Mouse (Mus musculus) embryonic facial prominence, embryonic 13.5 days (tissue): ENCODE measurements around the gene Aldoc. TPM values are rescaled to one million over a fixed set of nuclear protein-coding genes. Genes with fewer than 3 reads are reported as not detected.
"Not testable (repeated sequence)": the region's sequence is repeated elsewhere in the genome, so short reads cannot be mapped to it uniquely, and the experiment has no call there.

ENCODE experiments used
- ATAC-seq: fragments of 200-750 bp; cut with Nextera tagmentation; 2 replicates; pipeline ENCODE4 v1.8.0; 2017; ENCODE audit warnings: low read depth; ENCODE audit not compliant: insufficient number of reproducible peaks, insufficient read depth, low FRiP score, low TSS enrichment
- H3K27ac ChIP-seq: fragments of 300-500 bp; sonication (generic); 2 replicates; pipeline ENCODE4 v1.5.1; 2015; ENCODE audit warnings: moderate library complexity, mild to moderate bottlenecking, inconsistent platforms
- H3K27me3 ChIP-seq: fragments of 300-500 bp; sonication (generic); 2 replicates; pipeline ENCODE4 v1.6.1; 2015; ENCODE audit warnings: mild to moderate bottlenecking, inconsistent platforms
- H3K36me3 ChIP-seq: fragments of 300-500 bp; sonication (generic); 2 replicates; pipeline ENCODE4 v1.6.1; 2015; ENCODE audit warnings: mild to moderate bottlenecking, inconsistent platforms
- H3K4me1 ChIP-seq: fragments of 300-500 bp; sonication (generic); 2 replicates; pipeline ENCODE4 v1.6.1; 2015; ENCODE audit warnings: inconsistent platforms
- H3K4me2 ChIP-seq: fragments of 300-500 bp; sonication (generic); 2 replicates; pipeline ENCODE4 v1.6.1; 2015; ENCODE audit warnings: moderate library complexity, mild to moderate bottlenecking, inconsistent platforms
- H3K4me3 ChIP-seq: fragments of 300-500 bp; sonication (generic); 2 replicates; pipeline ENCODE4 v1.5.1; 2015; ENCODE audit warnings: mild to moderate bottlenecking, inconsistent platforms
- H3K9ac ChIP-seq: fragments of 300-500 bp; sonication (generic); 2 replicates; pipeline ENCODE4 v1.6.1; 2015; ENCODE audit warnings: mild to moderate bottlenecking, inconsistent platforms
- H3K9me3 ChIP-seq: fragments of 300-500 bp; sonication (generic); 2 replicates; pipeline ENCODE4 v1.6.1; 2016; ENCODE audit warnings: inconsistent platforms
- WGBS: fragments of 180-500 bp; shearing (Covaris S2); methylation state at CpG from one replicate; pipeline ENCODE4 v1.1.7; 2015; ENCODE audit warnings: mixed read lengths; 5-methylcytosine and 5-hydroxymethylcytosine counted together
- polyA plus RNA-seq: library from polyadenylated mRNA; unstranded; fragments of >200 nt; fragmentation: Nextera tagmentation; extraction: Ambion mirVana; gene quantifications from 2 replicates; pipeline ENCODE4 v1.2.1, GENCODE M21; 2015

Aldoc gene
- 16.6 and 21.1 TPM in 2 replicates for polyA plus RNA-seq

DNA sequence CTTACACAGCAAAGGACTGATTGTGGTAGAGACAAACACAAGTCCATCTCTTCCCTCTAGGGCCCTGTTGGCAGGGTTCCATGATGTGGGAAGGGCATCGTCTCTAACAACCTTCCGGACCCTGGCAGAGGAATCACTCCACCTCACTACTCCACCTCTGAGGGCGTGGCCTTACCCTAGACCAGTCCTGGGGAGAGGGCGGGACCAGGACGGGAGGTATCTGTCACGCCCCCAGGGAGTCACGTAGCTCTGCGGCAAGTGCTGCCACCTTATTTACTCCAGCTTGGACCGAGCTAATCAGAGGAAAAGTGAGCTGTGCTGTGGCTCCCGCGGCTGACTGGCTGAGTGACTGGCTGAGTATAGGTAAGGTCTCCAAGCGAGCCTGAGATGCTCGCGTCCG lies at the start of gene Aldoc:
Gene Aldoc (plus strand): TSS at position 109 of the 400 bp plus-strand sequence.
- 7% methylated on average over 15 of the region's 15 CpGs for WGBS
- H3K27ac ChIP-seq = peak within 1 kb of the TSS; percentile 65
- H3K9ac ChIP-seq = peak within 1 kb of the TSS; percentile 57; the same call in 1 of the 2 replicates
- peaks cover 18% of the 10 kb centered on the region for H3K4me1 ChIP-seq
- peaks cover 36% of the 10 kb centered on the region for H3K36me3 ChIP-seq
- no peaks in the 10 kb centered on the region for H3K27me3 ChIP-seq
- no peaks in the 10 kb centered on the region for H3K9me3 ChIP-seq
- peak within 1 kb of the TSS; percentile 23 for H3K4me3 ChIP-seq
- peak; percentile 87 for ATAC-seq
- peak within 1 kb of the TSS; percentile 56 for H3K4me2 ChIP-seq

DNA sequence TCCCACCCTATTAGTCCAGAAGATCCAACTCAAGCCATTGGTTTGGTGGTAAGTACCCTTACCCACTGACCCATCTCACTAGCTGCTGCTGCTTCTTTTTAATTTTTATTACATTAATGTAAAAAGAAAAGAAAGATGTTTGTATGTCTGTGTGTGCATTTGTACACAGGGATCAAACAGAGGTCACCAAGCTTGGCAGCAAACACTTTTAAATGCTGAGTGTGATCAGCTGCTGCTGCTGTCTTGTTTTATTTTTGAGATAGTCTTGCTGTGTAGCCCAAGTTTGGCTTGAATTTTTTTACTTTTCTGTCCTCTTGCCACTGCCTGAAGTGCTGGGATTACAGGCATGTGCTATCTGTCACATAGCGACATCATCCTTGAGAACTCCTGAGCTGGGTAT lies 47.2 kb upstream of the Aldoc start:
- Histone ChIP-seq H3K4me3 (no peak overlapping the region), H3K27me3 (no peaks in the 10 kb centered on the region), H3K36me3 (peaks cover 97% of the 10 kb centered on the region), H3K4me1 (no peaks in the 10 kb centered on the region), H3K9ac (no peak overlapping the region), H3K9me3 (no peaks in the 10 kb centered on the region), H3K4me2 (no peak overlapping the region), H3K27ac (no peak overlapping the region)
- 100% methylated on average over 1 of the region's 1 CpGs for WGBS
- no peak for ATAC-seq

- H3K27ac ChIP-seq, H3K4me3 ChIP-seq, ATAC-seq, H3K4me1 ChIP-seq, H3K27me3 ChIP-seq, H3K9ac ChIP-seq, H3K9me3 ChIP-seq, H3K4me2 ChIP-seq: not testable (repeated sequence)
- H3K36me3 ChIP-seq = peaks cover 98% of the 10 kb centered on the region
- WGBS = 93% methylated on average over 4 of the region's 4 CpGs
These were observed 46.6 kb upstream of the Aldoc start for GRCm38 (mm10) chr11:78276169-78276568.

DNA sequence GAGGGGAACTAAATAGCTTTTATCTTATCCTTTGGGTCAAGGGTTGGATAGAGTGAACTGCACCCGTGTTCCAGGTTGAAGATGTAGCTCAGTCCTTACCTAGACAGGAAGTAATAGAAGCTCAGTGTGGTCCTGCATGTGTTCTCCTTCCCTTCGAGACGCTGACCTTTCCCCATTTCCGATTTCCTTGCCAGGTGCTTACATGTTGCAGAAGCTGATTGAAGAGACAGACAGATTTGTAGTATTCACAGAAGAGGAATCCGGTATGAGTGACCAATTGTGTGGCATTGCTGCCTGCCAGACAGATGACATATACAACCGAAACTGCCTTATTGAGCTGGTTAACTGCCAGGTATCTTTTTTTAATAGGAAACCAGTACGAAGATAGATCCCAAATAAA lies 43.9 kb upstream of the Aldoc start:
- Histone ChIP-seq H3K36me3 (peaks cover 97% of the 10 kb centered on the region), H3K27ac (no peak overlapping the region), H3K27me3 (no peaks in the 10 kb centered on the region), H3K4me2 (no peak overlapping the region), H3K4me1 (no peaks in the 10 kb centered on the region), H3K4me3 (no peak overlapping the region), H3K9me3 (no peaks in the 10 kb centered on the region), H3K9ac (no peak overlapping the region)
- ATAC-seq = no peak
- WGBS = 85% methylated on average over 7 of the region's 7 CpGs

DNA sequence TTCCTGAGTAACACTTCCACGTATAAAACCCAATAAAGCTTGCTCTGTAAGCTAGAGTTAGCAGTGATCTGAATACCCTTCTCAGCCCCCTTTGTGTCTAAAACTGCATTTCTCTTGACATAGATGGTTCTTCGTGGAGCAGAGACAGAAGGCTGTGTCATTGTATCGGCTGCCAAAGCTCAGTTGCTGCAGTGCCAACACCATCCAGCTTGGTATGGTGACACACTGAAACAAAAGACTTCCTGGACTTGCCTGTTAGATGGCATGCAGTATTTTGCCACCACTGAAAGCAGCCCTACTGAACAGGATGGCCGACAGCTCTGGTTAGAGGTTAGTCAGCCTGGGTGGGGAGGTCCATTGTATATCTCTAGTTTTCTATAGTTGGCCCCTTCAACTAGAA lies 43.2 kb upstream of the Aldoc start:
- peaks cover 97% of the 10 kb centered on the region for H3K36me3 ChIP-seq
- 89% methylated on average over 4 of the region's 4 CpGs for WGBS
- no peaks in the 10 kb centered on the region for H3K4me1 ChIP-seq
- H3K9ac ChIP-seq = no peak overlapping the region
- H3K9me3 ChIP-seq = no peaks in the 10 kb centered on the region
- no peaks in the 10 kb centered on the region for H3K27me3 ChIP-seq
- no peak overlapping the region for H3K4me2 ChIP-seq
- no peak overlapping the region for H3K4me3 ChIP-seq
- H3K27ac ChIP-seq = no peak overlapping the region
- no peak for ATAC-seq

DNA sequence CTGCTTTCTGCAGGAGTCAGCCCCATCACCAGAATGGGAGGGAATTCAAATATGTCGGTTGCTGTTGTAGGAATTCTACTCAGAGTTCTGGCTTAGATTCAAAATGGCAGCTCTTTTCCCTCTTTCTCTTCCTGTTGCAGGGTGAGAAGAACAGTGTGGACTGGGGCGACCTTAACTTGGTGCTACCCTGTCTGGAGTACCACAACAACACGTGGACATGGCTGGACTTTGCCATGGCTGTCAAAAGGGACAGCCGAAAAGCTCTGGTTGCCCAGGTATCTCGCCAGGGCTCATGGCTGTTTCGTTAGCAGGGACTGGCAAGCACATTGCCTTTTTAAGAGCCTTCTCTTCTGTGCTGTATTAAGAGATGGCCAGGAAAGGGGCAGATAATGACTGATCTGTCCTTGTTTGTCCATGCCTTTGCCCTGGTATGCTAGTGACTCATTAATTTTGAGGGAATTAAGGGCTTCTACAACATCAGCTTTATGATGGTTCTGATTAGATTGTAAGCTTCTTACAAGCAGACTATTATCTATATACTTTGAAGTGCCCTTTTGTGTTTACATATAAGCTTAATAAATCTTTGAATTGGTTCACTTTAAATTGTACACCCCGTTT lies 33.5 kb upstream of the Aldoc start:
- 93% methylated on average over 7 of the region's 7 CpGs for WGBS
- peaks cover 82% of the 10 kb centered on the region for H3K36me3 ChIP-seq
- no peaks in the 10 kb centered on the region for H3K27me3 ChIP-seq
- H3K4me2 ChIP-seq = no peak overlapping the region
- H3K9ac ChIP-seq = no peak overlapping the region
- no peaks in the 10 kb centered on the region for H3K4me1 ChIP-seq
- H3K4me3 ChIP-seq = no peak overlapping the region
- no peaks in the 10 kb centered on the region for H3K9me3 ChIP-seq
- no peak for ATAC-seq
- no peak overlapping the region for H3K27ac ChIP-seq

GRCm38 (mm10) chr11:78290654-78291053 lies 32.1 kb upstream of the Aldoc start, which contains the start of gene BC030499:
Gene BC030499, plus strand, starts transcription at chr11:78290841.
- H3K9ac ChIP-seq = no peak within 1 kb of the TSS
- peaks cover 68% of the 10 kb centered on the region for H3K36me3 ChIP-seq
- WGBS = 90% methylated on average over 4 of the region's 4 CpGs

GRCm38 (mm10) chr11:78294585-78294984 lies 28.2 kb upstream of the Aldoc start:
- ATAC-seq = no peak
- Histone ChIP-seq H3K27me3 (no peaks in the 10 kb centered on the region), H3K9ac (no peak overlapping the region), H3K36me3 (peaks cover 33% of the 10 kb centered on the region), H3K4me2 (no peak overlapping the region), H3K4me3 (no peak overlapping the region), H3K9me3 (no peaks in the 10 kb centered on the region), H3K4me1 (no peaks in the 10 kb centered on the region), H3K27ac (no peak overlapping the region)
- WGBS = 96% methylated on average over 6 of the region's 6 CpGs

More at GRCm38 (mm10) chr11:78290654-78291053, 32.1 kb upstream of the Aldoc start, which contains the start of gene BC030499:
- Histone ChIP-seq H3K4me2 (no peak within 1 kb of the TSS), H3K4me3 (no peak within 1 kb of the TSS), H3K27me3 (no peaks in the 10 kb centered on the region), H3K4me1 (no peaks in the 10 kb centered on the region), H3K27ac (no peak within 1 kb of the TSS), H3K9me3 (no peaks in the 10 kb centered on the region)
- no peak for ATAC-seq

GRCm38 (mm10) chr11:78300917-78301316 lies 21.9 kb upstream of the Aldoc start:
- Histone ChIP-seq H3K4me2 (peak overlapping the region; percentile 74), H3K4me3 (peak overlapping the region; percentile 73), H3K9ac (peak overlapping the region; percentile 77), H3K36me3 (peaks cover 26% of the 10 kb centered on the region), H3K27me3 (no peaks in the 10 kb centered on the region), H3K4me1 (peaks cover 13% of the 10 kb centered on the region), H3K27ac (peak overlapping the region; percentile 62; the same call in 1 of the 2 replicates), H3K9me3 (no peaks in the 10 kb centered on the region)
- no peak for ATAC-seq
- WGBS = 56% methylated on average over 7 of the region's 7 CpGs

GRCm38 (mm10) chr11:78301357-78302084 lies 21.2 kb upstream of the Aldoc start, which contains the start of gene Spag5:
Gene Spag5, plus strand, starts transcription at chr11:78301529.
- Histone ChIP-seq H3K4me1 (peaks cover 13% of the 10 kb centered on the region), H3K9ac (peak within 1 kb of the TSS; percentile 77), H3K27ac (peak within 1 kb of the TSS; percentile 75), H3K27me3 (no peaks in the 10 kb centered on the region), H3K4me2 (peak within 1 kb of the TSS; percentile 74), H3K9me3 (no peaks in the 10 kb centered on the region), H3K36me3 (peaks cover 31% of the 10 kb centered on the region), H3K4me3 (peak within 1 kb of the TSS; percentile 73)
- ATAC-seq = peak; percentile 98
- under 1% methylated on average over 49 of the region's 49 CpGs for WGBS

- no peak overlapping the region for H3K27ac ChIP-seq
- H3K27me3 ChIP-seq = no peaks in the 10 kb centered on the region
- 88% methylated on average over 4 of the region's 4 CpGs for WGBS
- no peaks in the 10 kb centered on the region for H3K9me3 ChIP-seq
- peaks cover 54% of the 10 kb centered on the region for H3K36me3 ChIP-seq
- H3K4me2 ChIP-seq = no peak overlapping the region
- no peak for ATAC-seq
- H3K4me1 ChIP-seq = peaks cover 18% of the 10 kb centered on the region
- no peak overlapping the region for H3K4me3 ChIP-seq
- H3K9ac ChIP-seq = no peak overlapping the region; the same call in 1 of the 2 replicates
These were observed 17.5 kb upstream of the Aldoc start for GRCm38 (mm10) chr11:78305272-78305671.
